Mouse (Mus musculus): ENCODE measurements around the gene Serpina16.

DNA sequence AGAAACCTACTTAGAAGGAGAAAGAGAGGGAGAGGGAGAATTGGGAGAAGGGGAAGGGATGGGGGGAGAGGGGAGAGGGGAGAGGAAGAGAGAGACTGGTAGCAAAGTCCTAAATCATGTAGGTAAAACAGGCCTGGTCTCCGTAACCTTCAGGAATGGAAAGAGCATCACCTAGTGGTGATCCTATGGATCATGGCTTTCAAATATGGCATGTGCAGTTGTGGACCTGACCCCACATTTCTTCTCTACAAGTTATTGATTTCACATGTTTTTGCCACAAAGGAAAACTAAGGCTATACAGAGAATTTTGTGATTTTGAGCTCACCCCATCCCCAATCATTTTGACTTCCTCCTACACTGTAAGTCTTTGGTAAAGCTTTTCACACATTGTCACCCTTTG, 34.5 kb upstream of the Serpina16 start:
- TF ChIP-seq EP300 (IDR thresholded peaks at IDR 0.05; ENCODE audit: low read depth) = no peak
- peak; percentile 42; the same call in 1 of the 2 replicates for TF ChIP-seq CTCF (IDR thresholded peaks at IDR 0.05; ENCODE audit: low read depth)
